Mouse (Mus musculus): Measurements from ENCODE around the gene Dolpp1. TPM values are rescaled to one million over a fixed set of nuclear protein-coding genes. Genes with fewer than 3 reads are reported as not detected.

Gene Dolpp1
- total RNA-seq, 2 experiments from 2014 or later: 7.0 to 7.3 TPM

Small RNA genes lying within 50 kb of the gene (microRNA-seq; reads per million reads assigned to microRNA genes)
- gene Gm47292: 0 reads per million in 2 experiments

Other genes with a start within 250 kb of the Dolpp1 start
- gene Endog, start 220.8 kb upstream of the Dolpp1 start, total RNA-seq (2021): 10 to 100 TPM; 44.4 to 49.4 TPM
- gene Spout1, start 213.8 kb upstream of the Dolpp1 start, total RNA-seq (2021): 1 to 10 TPM; 5.9 to 6.1 TPM
- gene Kyat1, start 186.4 kb upstream of the Dolpp1 start, total RNA-seq (2021): 10 to 100 TPM; 20.4 to 23.4 TPM
- gene Lrrc8a, start 154.5 kb upstream of the Dolpp1 start, total RNA-seq (2021): 10 to 100 TPM; 19.3 to 30.1 TPM
- gene Gm28035, start 151.7 kb upstream of the Dolpp1 start, total RNA-seq (2021): 1 to 10 TPM in 1 of 2 experiments, under 1 TPM in 1; 0.59 to 1.7 TPM
- gene Phyhd1, start 126.1 kb upstream of the Dolpp1 start, total RNA-seq (2021): 10 to 100 TPM; 11.0 to 14.3 TPM
- gene Gm28038, start 111.2 kb upstream of the Dolpp1 start, total RNA-seq (2021): under 1 TPM in 1 of 2 experiments, not detected in 1; 0.90 TPM
- 10 to 100 TPM; 18.8 to 18.9 TPM for gene Dolk, start 105.9 kb upstream of the Dolpp1 start, total RNA-seq (2021)
- gene Nup188, start 105.9 kb upstream of the Dolpp1 start, total RNA-seq (2021): 10 to 100 TPM; 10.5 to 13.1 TPM
- gene Sh3glb2, start 32.9 kb upstream of the Dolpp1 start, total RNA-seq (2021): 10 to 100 TPM; 23.2 to 28.1 TPM
- 10 to 100 TPM; 16.3 to 16.8 TPM for gene Miga2, start 28.0 kb upstream of the Dolpp1 start, total RNA-seq (2021)
- 100 to 1,000 TPM; 251 to 325 TPM for gene Crat, start 23.6 kb downstream of the Dolpp1 start, total RNA-seq (2021)
- gene Ptpa, start 23.8 kb downstream of the Dolpp1 start, total RNA-seq (2021): 10 to 100 TPM; 71.1 to 80.7 TPM
- gene Ier5l, start 82.0 kb downstream of the Dolpp1 start, total RNA-seq (2021): 1 to 10 TPM; 3.5 to 4.2 TPM
- 1 to 10 TPM; 5.0 to 5.9 TPM for gene Cstad, start 202.8 kb downstream of the Dolpp1 start, total RNA-seq (2021)

All from gastrocnemius, postnatal 14 days (tissue).